10 mouse cellular contexts compared by ENCODE assay signal in the genomic region with DNA sequence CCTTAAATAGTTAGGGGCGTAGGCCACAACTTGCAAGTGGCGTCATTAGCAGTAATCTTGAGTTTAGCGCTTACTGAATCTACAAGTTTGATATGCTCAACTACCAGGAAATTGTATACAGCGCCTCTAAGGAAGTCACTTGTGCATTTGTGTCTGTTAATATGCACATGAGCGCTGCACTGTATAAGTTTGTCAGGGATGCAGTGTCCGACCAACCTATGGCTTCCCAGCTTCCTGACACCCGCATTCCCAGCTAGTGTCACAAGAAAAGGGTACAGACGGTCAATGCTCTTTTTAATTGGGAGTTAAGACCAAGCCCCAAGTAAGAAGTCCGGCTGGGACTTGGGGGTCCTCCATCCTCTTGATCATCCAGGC. TPM values are rescaled to one million over a fixed set of nuclear protein-coding genes. Genes with fewer than 3 reads are reported as not detected.
A peak's percentile ranks its signal among the peaks of the same experiment; 100 is the strongest.
DNase-seq lines count a peak whose midpoint lies in the region; ATAC-seq and TF ChIP-seq lines count a peak whose summit lies in the region.
"Had no signal": no experiment of that assay in that cellular context is flagged by ENCODE, and none has a peak within 500 bp of the region (broad histone marks: within the 10 kb centered on the region; RNA-seq: fewer than 3 reads in every experiment).

No protein-coding gene starts in this region.

- H3K4me1 ChIP-seq in liver, adult 2 months (ENCODE audit: control insufficient read depth, insufficient read depth, low read length), result peaks cover 3% of the 10 kb centered on the region; the same call in 1 of the 2 replicates
- peaks cover 5% of the 10 kb centered on the region for H3K4me1 ChIP-seq in forebrain, embryonic 11.5 days (replicated peaks; ENCODE audit: control insufficient read depth, insufficient read depth, low read length)
- H3K4me1 ChIP-seq in intestine, postnatal 0 days (replicated peaks; ENCODE audit: control insufficient read depth, insufficient read depth, low read length), result no peaks in the 10 kb centered on the region
- H3K4me1 ChIP-seq in neural tube, embryonic 14.5 days (ENCODE audit: control insufficient read depth, insufficient read depth, low read length), result peaks cover 8% of the 10 kb centered on the region

- peak overlapping the region; percentile 65 for H3K9ac ChIP-seq in liver, adult 2 months (ENCODE audit: low read depth, low read length)
- H3K9ac ChIP-seq in forebrain, embryonic 11.5 days (ENCODE audit: low read length), result no peak overlapping the region; the same call in 1 of the 2 replicates
- H3K9ac ChIP-seq in intestine, postnatal 0 days (ENCODE audit: low read depth, low read length), result peak overlapping the region; percentile 60
- peak overlapping the region; percentile 39 for H3K9ac ChIP-seq in neural tube, embryonic 14.5 days (replicated peaks; ENCODE audit: low read depth, low read length)

- WGBS in liver, adult 2 months, result 21% methylated on average over 9 of the region's 9 CpGs
- 33% methylated on average over 9 of the region's 9 CpGs for WGBS in forebrain, embryonic 11.5 days
- 34% methylated on average over 9 of the region's 9 CpGs for WGBS in intestine, postnatal 0 days
- 36% methylated on average over 9 of the region's 9 CpGs for WGBS in neural tube, embryonic 14.5 days

- no peak for ATAC-seq in forebrain, embryonic 11.5 days (replicated peaks; ENCODE audit: low FRiP score)
- no peak for ATAC-seq in intestine, postnatal 0 days
- ATAC-seq in neural tube, embryonic 14.5 days (ENCODE audit: low read depth), result no peak
- ATAC-seq: Patski had no signal

- H3K27ac ChIP-seq in liver, adult 2 months (replicated peaks; ENCODE audit: insufficient read depth, low read depth, low read length), result peak overlapping the region; percentile 33; the same call in 1 of the 2 replicates
- no peak overlapping the region for H3K27ac ChIP-seq in forebrain, embryonic 11.5 days (ENCODE audit: low read depth, low read length)
- H3K27ac ChIP-seq in intestine, postnatal 0 days (ENCODE audit: low read depth, low read length), result peak overlapping the region; percentile 46; the same call in 1 of the 2 replicates
- H3K27ac ChIP-seq in neural tube, embryonic 14.5 days (ENCODE audit: low read depth, low read length), result no peak overlapping the region

- DNase-seq in liver, adult 2 months (ENCODE audit: extremely low read depth, low read depth, low spot score), result no peak
- DNase-seq in liver, result no peak
- DNase-seq in forebrain, embryonic 11.5 days (ENCODE audit: low spot score), result no peak
- no peak for DNase-seq in thymus, postnatal 10 days (ENCODE audit: low spot score in 2 of 2)
- no peak for DNase-seq in cerebellum, adult 18-20 months
- no peak for DNase-seq in ovary, postnatal 36 days (ENCODE audit: low spot score)
- DNase-seq: layer of hippocampus, adult 9-11 months had no signal

- peak overlapping the region; percentile 98 for H3K4me3 ChIP-seq in liver, adult 2 months (ENCODE audit: insufficient read depth, low read depth, low read length)
- peak overlapping the region; percentile 39 for H3K4me3 ChIP-seq in forebrain, embryonic 11.5 days (ENCODE audit: low read depth, low read length)
- H3K4me3 ChIP-seq in intestine, postnatal 0 days (ENCODE audit: low read depth, low read length), result peak overlapping the region; percentile 75
- H3K4me3 ChIP-seq in neural tube, embryonic 14.5 days (ENCODE audit: low read depth, low read length), result peak overlapping the region; percentile 35

- no peak for TF ChIP-seq POLR2A in liver, adult 2 months (IDR thresholded peaks at IDR 0.05; ENCODE audit: extremely low read depth, insufficient read depth, low read length)

- no peaks in the 10 kb centered on the region; the same call in 1 of the 2 replicates for H3K36me3 ChIP-seq in liver, adult 2 months (ENCODE audit: control insufficient read depth, insufficient read depth, low read length)
- H3K36me3 ChIP-seq in forebrain, embryonic 11.5 days (ENCODE audit: control insufficient read depth, insufficient read depth, low read length), result no peaks in the 10 kb centered on the region
- H3K36me3 ChIP-seq in intestine, postnatal 0 days (ENCODE audit: control insufficient read depth, insufficient read depth), result no peaks in the 10 kb centered on the region
- no peaks in the 10 kb centered on the region for H3K36me3 ChIP-seq in neural tube, embryonic 14.5 days (ENCODE audit: control insufficient read depth, insufficient read depth, low read length)

- H3K79me2 ChIP-seq in liver, adult 2 months (ENCODE audit: control insufficient read depth, insufficient read depth, low read length), result no peaks in the 10 kb centered on the region; the same call in 1 of the 2 replicates

- TF ChIP-seq CTCF in liver, adult 2 months (IDR thresholded peaks at IDR 0.05; ENCODE audit: low read depth, low read length), result no peak
- TF ChIP-seq CTCF in intestine, postnatal 0 days (IDR thresholded peaks at IDR 0.05; ENCODE audit: low read depth), result no peak

- peaks cover 17% of the 10 kb centered on the region for H3K27me3 ChIP-seq in liver, adult 2 months (ENCODE audit: control insufficient read depth, insufficient read depth, low read length)
- H3K27me3 ChIP-seq in forebrain, embryonic 11.5 days (ENCODE audit: control insufficient read depth, insufficient read depth, low read length), result peaks cover 42% of the 10 kb centered on the region
- H3K27me3 ChIP-seq in intestine, postnatal 0 days (replicated peaks; ENCODE audit: control insufficient read depth, insufficient read depth, low read length), result no peaks in the 10 kb centered on the region
- H3K27me3 ChIP-seq in neural tube, embryonic 14.5 days (ENCODE audit: control insufficient read depth, insufficient read depth, low read length), result peaks cover 37% of the 10 kb centered on the region

- H3K9me3 ChIP-seq in forebrain, embryonic 11.5 days (ENCODE audit: control insufficient read depth, low read length), result no peaks in the 10 kb centered on the region
- no peaks in the 10 kb centered on the region for H3K9me3 ChIP-seq in intestine, postnatal 0 days (ENCODE audit: control insufficient read depth)
- no peaks in the 10 kb centered on the region for H3K9me3 ChIP-seq in neural tube, embryonic 14.5 days (ENCODE audit: control insufficient read depth, low read length)

- peak overlapping the region; percentile 77 for H3K4me2 ChIP-seq in forebrain, embryonic 11.5 days (ENCODE audit: low read depth, low read length, severe bottlenecking)
- H3K4me2 ChIP-seq in intestine, postnatal 0 days (replicated peaks; ENCODE audit: low read depth), result peak overlapping the region; percentile 93
- H3K4me2 ChIP-seq in neural tube, embryonic 14.5 days (ENCODE audit: low read depth, low read length), result peak overlapping the region; percentile 97

RNA-seq across cellular contexts. Expression of gene Bmp2, which starts 1.9 kb away (rescaled TPM):
- 7.2 and 8.1 TPM in 2 replicates for total RNA-seq in liver, adult 2 months (2014; rRNA removed)
- 4.2 and 5.5 TPM in 2 replicates for polyA plus RNA-seq in liver, adult 2 months (2012; rRNA removed)
- 2.6 and 3.0 TPM in 2 replicates for polyA plus RNA-seq in forebrain, embryonic 11.5 days (2014; fragmentation: Nextera tagmentation; extraction: Ambion mirVana)
- polyA plus RNA-seq in intestine, postnatal 0 days (2015; fragmentation: Nextera tagmentation; extraction: Ambion mirVana), result 11.6 and 14.6 TPM in 2 replicates
- polyA plus RNA-seq in neural tube, embryonic 14.5 days (2014; fragmentation: Nextera tagmentation; extraction: Ambion mirVana), result 0.78 and 2.5 TPM in 2 replicates

Comparison
In these comparisons a context has a peak if more than half of its experiments do, and no peak if none do; other contexts are left out.
1. H3K27ac ChIP-seq: peak in liver, adult 2 months (single experiment) and intestine, postnatal 0 days (single experiment); none in forebrain, embryonic 11.5 days (single experiment) and neural tube, embryonic 14.5 days (single experiment).
2. H3K4me3 ChIP-seq: peak in every context shown above with its lines; median percentile 98 in liver, adult 2 months; 75 in intestine, postnatal 0 days; 39 in forebrain, embryonic 11.5 days; 35 in neural tube, embryonic 14.5 days.
3. Peak in every context shown above with its lines, with median percentiles within 50 percentile points of each other: H3K4me2 ChIP-seq.